Mouse (Mus musculus) brain, embryonic 14.5 days (tissue): ENCODE results near the gene Gm49510. TPM values are rescaled to one million over a fixed set of nuclear protein-coding genes. Genes with fewer than 3 reads are reported as not detected.

ENCODE experiments used
- DNase-seq: peaks from one replicate; pipeline ENCODE4 v3.0.0-alpha.2; 2011; ENCODE audit warnings: low read depth
- CTCF ChIP-seq: fragments of 200-500 bp; IDR thresholded peaks from 2 replicates; pipeline ENCODE4 v1.5.1; 2012; ENCODE audit warnings: inconsistent platforms, mild to moderate bottlenecking, moderate library complexity, borderline replicate concordance; ENCODE audit not compliant: insufficient read depth, insufficient read length; ENCODE audit errors: extremely low read depth
- POLR2A ChIP-seq: fragments of 200-500 bp; IDR thresholded peaks from 2 replicates; pipeline ENCODE4 v1.6.1; 2012; ENCODE audit warnings: mild to moderate bottlenecking, inconsistent platforms, borderline replicate concordance; ENCODE audit not compliant: poor library complexity, insufficient read depth, insufficient read length, severe bottlenecking; ENCODE audit errors: extremely low read depth
- polyA plus RNA-seq: library from polyadenylated mRNA; depleted of rRNA; stranded (reverse); fragments of >200 nt; gene quantifications from 2 replicates; pipeline ENCODE4 v1.2.3, GENCODE M21; 2012; rRNA removed

Gene Gm49510
- polyA plus RNA-seq, 1 experiment = not detected

DNA sequence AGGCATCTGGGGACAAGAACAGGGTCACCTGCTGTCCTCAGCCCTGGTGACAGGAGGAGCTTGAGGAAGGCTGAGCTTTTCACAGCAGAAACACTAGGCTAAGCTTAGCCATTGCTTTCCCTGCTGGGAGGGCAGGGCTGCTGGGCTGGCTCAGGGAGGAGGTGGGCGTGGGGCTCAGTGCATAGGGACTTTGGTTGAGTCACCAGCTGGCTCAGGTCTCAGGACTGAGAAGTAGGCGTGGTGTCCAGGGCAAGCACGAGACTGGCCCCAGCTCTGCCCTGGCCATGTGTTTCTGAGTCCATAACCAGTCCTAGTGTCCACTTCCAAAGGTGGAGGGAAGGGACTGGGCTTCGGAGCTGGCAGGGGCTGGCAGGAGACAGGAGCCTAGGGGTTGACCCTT is 60.6 kb downstream of the Gm49510 start:
- DNase-seq = no peak
- no peak for TF ChIP-seq CTCF
- TF ChIP-seq POLR2A = no peak

DNA sequence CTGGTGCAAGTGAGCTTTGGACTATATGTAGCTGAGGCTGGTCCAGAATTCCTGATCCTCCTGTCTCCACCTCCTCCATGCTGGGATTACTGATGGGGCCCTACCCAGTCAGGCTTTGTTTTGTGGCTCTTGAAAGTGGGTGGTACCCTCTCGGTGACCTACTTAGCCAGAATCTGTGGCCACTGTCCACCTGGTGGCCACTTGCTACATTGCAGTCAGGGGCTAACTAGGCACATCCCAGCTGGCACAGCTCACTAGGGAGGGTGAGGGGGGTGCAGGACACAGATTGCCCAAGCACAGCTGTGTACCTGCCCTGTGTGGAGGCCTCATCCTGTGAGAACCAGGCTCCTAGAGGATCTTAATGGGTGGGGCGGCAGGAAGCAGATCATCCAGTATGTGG is 63.4 kb downstream of the Gm49510 start:
- peak; percentile 61 for DNase-seq
- TF ChIP-seq POLR2A = no peak
- peak; percentile 68; the same call in 1 of the 2 replicates for TF ChIP-seq CTCF

Other genes with a start within 250 kb of the Gm49510 start
- gene Elfn2, start 180.9 kb upstream of the Gm49510 start, polyA plus RNA-seq = 13.2 and 22.5 TPM in 2 replicates
- gene Mfng, start 126.2 kb upstream of the Gm49510 start, polyA plus RNA-seq = 37.6 and 72.6 TPM in 2 replicates
- 5.1 and 5.5 TPM in 2 replicates for gene Card10, start 96.6 kb upstream of the Gm49510 start, polyA plus RNA-seq
- gene Cdc42ep1, start 57.0 kb upstream of the Gm49510 start, polyA plus RNA-seq = 9.3 and 13.5 TPM in 2 replicates
- gene Lgals2, start 44.1 kb upstream of the Gm49510 start, polyA plus RNA-seq = 0.16 and 0.19 TPM in 2 replicates
- gene Gga1, start 22.5 kb upstream of the Gm49510 start, polyA plus RNA-seq = 76.1 and 79.1 TPM in 2 replicates
- gene Sh3bp1, start 101 bp downstream of the Gm49510 start, polyA plus RNA-seq = 13.6 and 14.3 TPM in 2 replicates
- gene Pdxp, start 14.3 kb downstream of the Gm49510 start, polyA plus RNA-seq = 124 and 153 TPM in 2 replicates
- 168 and 194 TPM in 2 replicates for gene Lgals1, start 27.1 kb downstream of the Gm49510 start, polyA plus RNA-seq
- gene Nol12, start 35.3 kb downstream of the Gm49510 start, polyA plus RNA-seq = 45.7 and 50.1 TPM in 2 replicates
- gene Triobp, start 48.1 kb downstream of the Gm49510 start, polyA plus RNA-seq = 51.2 and 74.5 TPM in 2 replicates
- gene H1f0, start 128.8 kb downstream of the Gm49510 start, polyA plus RNA-seq = 198 and 310 TPM in 2 replicates
- gene Galr3, start 142.2 kb downstream of the Gm49510 start, polyA plus RNA-seq = 0.13 and 0.19 TPM in 2 replicates
- 60.9 and 85.5 TPM in 2 replicates for gene Ankrd54, start 163.2 kb downstream of the Gm49510 start, polyA plus RNA-seq
- 180 and 189 TPM in 2 replicates for gene Eif3l, start 175.5 kb downstream of the Gm49510 start, polyA plus RNA-seq
- gene Micall1, start 209.2 kb downstream of the Gm49510 start, polyA plus RNA-seq = 22.8 and 35.7 TPM in 2 replicates
- 143 and 166 TPM in 2 replicates for gene Polr2f, start 241.3 kb downstream of the Gm49510 start, polyA plus RNA-seq
- 14.4 and 15.9 TPM in 2 replicates for gene 1700088E04Rik, start 241.6 kb downstream of the Gm49510 start, polyA plus RNA-seq